Mouse (Mus musculus): ENCODE measurements around the gene Spast.

The Spast gene

DNA sequence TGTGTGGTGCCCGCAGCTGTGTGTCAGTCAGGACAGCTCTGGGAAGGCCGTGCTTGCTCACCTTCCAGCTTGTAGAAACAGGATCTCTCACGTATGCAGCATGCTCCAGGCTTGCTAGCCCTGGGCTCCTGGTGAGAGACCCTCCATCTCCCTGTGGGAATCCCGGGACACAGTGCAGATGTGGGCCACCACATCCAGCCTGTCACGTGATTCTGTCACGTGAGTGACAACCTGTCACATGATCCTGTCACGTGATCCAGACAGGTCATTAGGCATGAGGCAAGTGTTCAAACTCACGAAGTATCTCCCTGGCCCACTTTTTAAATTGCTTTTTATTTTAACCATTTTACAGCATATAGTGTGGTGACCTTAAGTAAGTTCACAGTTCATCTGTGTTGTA, 74.5 kb downstream of the Spast start:
- in situ Hi-C loops (cut with MboI; ENCODE audit: low pct_unique_long_range_greater_than_20kb in 1 of 2, low sequenced_read_pairs in 2 of 2, unreplicated experiment in 1 of 2): no loop called here

DNA sequence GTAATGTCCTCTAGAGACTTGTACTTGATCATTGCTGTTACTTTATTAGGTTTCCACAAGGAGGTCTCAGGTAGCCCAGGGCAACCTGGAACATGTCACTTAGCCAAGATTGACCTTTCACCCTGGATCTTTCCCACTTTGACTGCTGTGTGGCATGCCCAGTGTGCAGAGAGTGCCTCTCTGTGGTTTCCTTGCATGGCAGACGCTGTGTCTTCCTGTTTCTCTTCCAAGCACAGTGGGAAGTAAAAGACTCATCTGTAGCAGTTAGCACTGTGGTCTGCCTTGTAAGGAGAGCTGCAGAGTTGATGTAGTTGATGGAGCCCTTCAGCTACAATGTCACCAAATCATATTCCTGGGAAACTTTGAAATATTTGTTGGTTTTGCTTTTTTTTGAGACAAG, 75.9 kb downstream of the Spast start:
- in situ Hi-C loops (cut with MboI; ENCODE audit: low pct_unique_long_range_greater_than_20kb in 1 of 2, low sequenced_read_pairs in 2 of 2, unreplicated experiment in 1 of 2): no loop called here

DNA sequence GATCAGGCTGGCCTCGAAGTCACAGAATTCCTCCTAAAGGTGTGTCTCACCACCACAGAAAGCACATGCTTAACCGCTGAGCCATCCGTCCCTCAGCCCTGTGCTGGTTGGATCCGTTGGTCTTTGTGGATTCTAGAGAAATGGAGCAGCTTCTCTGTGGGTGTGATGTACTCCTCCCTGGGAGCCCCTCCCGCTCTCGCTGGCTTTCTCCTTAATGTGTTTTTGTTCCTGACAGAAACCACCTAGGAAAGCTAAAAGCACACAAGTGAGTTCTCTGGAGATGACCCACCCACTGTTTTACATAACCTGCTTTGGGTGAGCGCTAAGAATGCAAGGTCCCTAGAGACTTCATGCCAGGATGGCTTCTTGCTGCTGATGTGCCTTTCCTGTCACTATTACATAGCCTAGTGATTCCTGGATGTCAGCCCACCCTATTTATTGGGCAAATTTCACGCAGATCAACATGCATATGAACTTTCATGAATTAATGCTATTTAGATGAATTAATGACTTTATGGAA, 78.1 kb downstream of the Spast start:
- in situ Hi-C loops (cut with MboI; ENCODE audit: low pct_unique_long_range_greater_than_20kb in 1 of 2, low sequenced_read_pairs in 2 of 2, unreplicated experiment in 1 of 2): no loop called here

DNA sequence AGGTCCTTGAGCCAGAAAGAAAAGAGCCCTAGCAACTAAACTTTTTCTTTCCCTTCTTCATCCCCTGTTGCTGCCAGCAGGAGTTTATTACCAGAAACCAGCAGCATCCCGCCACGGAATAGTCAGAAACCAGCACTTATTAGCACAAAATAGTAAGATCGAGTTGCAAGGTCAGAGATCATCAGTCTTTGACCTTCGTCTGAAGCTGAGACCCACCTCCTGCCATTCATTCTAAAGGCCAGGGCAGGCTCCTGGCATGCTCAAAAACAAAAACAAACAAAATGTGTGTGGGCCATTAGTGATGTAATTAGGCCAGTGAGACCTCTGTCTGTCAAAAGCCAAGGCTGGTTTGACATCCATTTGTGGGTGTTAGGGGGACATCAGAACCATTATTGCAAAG, 79.4 kb downstream of the Spast start:
- in situ Hi-C loops (cut with MboI; ENCODE audit: low pct_unique_long_range_greater_than_20kb in 1 of 2, low sequenced_read_pairs in 2 of 2, unreplicated experiment in 1 of 2): no loop called here

DNA sequence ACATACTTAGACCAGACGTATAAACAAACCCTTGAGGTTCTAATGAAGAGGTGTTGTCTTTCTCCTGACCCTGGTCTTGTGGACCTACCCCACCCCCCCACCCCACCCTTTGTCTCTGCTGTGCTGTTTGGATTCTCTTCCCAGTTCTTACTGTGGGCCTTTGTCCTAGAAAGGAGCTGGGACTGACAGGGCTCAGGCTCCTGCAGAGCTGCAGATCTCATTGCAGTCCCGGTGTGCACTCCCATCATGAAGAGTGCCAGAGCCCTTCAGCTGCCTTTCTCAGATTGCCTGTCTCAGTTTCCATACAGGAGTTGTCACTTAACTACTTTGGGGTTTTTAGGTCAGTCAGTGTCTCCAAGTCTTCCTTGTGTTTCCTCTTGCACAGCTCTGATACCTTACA, 81.9 kb downstream of the Spast start:
- in situ Hi-C loops (cut with MboI; ENCODE audit: low pct_unique_long_range_greater_than_20kb in 1 of 2, low sequenced_read_pairs in 2 of 2, unreplicated experiment in 1 of 2): no loop called here

DNA sequence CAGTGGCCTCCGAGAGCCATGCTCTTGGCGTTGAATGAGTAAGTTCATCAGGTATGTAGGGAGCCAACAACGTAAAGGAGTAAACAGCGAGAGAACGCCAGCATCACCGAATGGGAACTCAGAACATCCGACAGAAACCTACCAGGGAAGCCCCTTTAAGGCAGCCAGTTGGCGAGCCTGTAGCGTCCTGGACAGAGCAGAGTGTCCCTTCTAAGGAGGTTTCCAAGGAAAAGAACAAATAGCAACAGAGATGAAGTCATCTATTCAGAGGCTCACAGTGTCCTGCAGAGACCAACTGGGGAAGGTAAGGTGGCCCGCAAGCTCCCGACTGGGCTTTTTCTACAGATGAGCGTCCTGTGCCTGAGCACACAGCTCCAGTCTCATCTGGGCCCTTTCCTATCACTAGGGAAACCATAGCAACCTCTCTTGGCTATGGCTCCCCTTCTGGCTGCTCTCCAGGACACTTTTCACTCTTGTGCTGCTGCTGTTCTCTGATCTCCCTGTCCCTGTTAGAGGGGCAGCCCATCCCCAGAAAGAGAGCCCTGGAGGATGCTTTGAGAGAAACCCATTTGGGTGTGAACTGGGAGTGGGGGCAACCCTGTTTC, 85.7 kb downstream of the Spast start:
- in situ Hi-C loops (cut with MboI; ENCODE audit: low pct_unique_long_range_greater_than_20kb in 1 of 2, low sequenced_read_pairs in 2 of 2, unreplicated experiment in 1 of 2): no loop called here

DNA sequence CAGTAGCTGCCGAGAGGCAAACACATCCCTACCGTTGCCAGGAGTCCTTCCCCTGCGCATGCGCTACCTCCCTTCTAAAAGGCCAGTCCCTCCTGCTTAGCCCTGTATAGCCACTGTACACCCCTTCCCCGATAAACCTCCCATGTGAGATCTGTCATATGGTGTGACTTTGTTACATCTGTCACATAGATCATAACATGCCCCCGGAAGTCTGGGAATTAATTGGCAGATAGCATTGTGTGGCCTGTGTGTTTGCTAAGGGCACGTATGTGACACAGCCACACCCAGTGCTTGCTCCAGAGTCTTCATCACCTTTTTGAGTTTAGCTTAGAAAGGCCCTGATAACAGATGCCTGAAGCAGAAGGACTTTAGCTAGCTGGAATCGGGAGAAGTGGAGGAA, 91.3 kb downstream of the Spast start:
- in situ Hi-C loops (cut with MboI; ENCODE audit: low pct_unique_long_range_greater_than_20kb in 1 of 2, low sequenced_read_pairs in 2 of 2, unreplicated experiment in 1 of 2): no loop called here

DNA sequence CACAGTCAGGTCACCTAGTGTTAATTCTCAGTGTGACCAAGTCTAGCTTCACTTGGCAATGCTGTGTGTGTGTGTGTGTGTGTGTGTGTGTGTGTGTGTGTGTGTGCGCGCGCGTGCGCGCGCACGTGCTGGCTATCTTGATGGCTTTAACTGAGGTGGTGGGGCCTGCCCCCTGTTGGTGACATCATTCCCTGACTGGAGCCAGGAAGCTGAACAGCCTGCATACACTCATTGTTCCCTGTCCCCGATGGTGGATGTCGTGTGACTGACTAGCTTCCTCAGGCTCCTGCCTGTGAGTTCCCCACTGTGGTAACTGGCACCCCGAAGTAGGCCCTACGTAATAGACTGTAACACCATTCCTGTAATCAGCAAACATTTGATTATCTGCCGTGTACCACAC, 92.7 kb downstream of the Spast start:
- in situ Hi-C loops (cut with MboI; ENCODE audit: low pct_unique_long_range_greater_than_20kb in 1 of 2, low sequenced_read_pairs in 2 of 2, unreplicated experiment in 1 of 2): no loop called here

DNA sequence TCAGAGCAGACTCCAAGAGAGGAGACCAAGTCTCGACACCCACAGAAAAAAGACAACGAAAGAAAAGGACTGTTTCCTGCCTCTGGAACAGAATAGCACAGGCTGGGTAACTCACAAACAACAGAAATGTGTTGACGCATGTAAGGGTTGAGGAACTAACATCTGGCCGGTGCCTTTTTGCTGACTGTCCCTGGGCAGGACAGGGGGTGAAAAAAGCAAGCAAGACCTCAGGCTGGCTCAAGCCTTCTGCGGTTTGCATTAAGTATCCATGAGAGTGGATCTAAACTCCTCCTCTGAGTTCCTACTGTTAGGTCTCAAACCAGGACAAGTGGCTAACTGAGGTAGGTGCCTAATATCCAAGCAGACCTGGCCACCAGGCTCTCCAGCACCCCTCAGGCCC, 93.8 kb downstream of the Spast start:
- in situ Hi-C loops (cut with MboI; ENCODE audit: low pct_unique_long_range_greater_than_20kb in 1 of 2, low sequenced_read_pairs in 2 of 2, unreplicated experiment in 1 of 2): no loop called here

DNA sequence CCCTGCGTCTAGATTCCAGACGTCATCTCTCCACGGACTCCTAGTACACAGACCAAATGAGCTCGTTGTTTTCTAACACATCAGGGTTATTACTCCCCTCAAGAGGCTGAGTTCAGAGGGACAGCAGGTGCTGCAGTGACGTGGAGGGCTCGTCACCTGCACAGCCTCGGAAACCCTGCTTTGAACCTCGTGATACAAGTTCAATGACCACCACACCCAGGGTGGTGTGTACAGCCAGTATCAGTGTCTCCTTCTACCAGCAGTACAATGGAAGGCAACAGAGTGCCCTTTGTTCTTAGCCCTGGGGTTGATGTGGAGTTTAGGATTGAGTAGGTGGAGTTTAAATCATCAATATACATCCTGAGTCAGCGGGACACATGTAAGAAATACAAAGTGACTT, 99.0 kb downstream of the Spast start:
- in situ Hi-C loops (cut with MboI; ENCODE audit: low pct_unique_long_range_greater_than_20kb in 1 of 2, low sequenced_read_pairs in 2 of 2, unreplicated experiment in 1 of 2): no loop called here

DNA sequence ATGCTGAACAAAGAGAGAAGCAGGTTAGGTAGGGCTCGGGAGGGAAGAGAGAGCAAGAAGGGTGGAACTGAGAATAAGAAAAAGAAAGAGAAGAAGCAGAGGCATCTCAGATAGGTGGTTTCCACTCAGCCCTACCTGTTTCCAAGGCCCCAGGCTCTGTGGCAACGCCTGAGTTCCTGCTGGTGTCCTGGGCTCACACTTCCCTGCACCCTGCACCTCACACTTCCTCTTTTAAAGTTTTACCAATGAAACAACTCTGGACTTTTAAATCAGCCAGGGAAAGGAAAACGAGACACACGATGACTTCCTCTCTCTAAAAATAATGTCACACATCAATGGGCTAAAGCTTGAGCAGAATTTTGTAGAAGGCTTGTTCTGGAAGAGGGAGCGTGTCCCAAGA, 101.7 kb downstream of the Spast start:
- in situ Hi-C loops (cut with MboI; ENCODE audit: low pct_unique_long_range_greater_than_20kb in 1 of 2, low sequenced_read_pairs in 2 of 2, unreplicated experiment in 1 of 2): no loop called here

All from mouse embryonic stem cell (cell line).